Mouse (Mus musculus) G1E (cell line): ENCODE measurements around the gene A030005L19Rik.
"Not testable (repeated sequence)": the region's sequence is repeated elsewhere in the genome, so short reads cannot be mapped to it uniquely, and the experiment has no call there.

Experiments used
- CTCF ChIP-seq: IDR thresholded peaks from 2 replicates; pipeline ENCODE4 v1.5.1; 2012; ENCODE audit warnings: low read depth, low read length, inconsistent platforms, mixed read lengths
- GATA1 ChIP-seq: IDR thresholded peaks from 2 replicates; pipeline ENCODE4 v1.6.1; 2012; ENCODE audit warnings: borderline replicate concordance, low read length, inconsistent platforms, mixed read lengths
- GATA2 ChIP-seq: IDR thresholded peaks from 2 replicates; pipeline ENCODE4 v1.6.1; 2012; ENCODE audit warnings: low read depth, low read length, inconsistent platforms, borderline replicate concordance
- POLR2AphosphoS5 ChIP-seq: IDR thresholded peaks from 2 replicates; pipeline ENCODE4 v1.6.1; 2012; ENCODE audit warnings: low read depth, low read length, inconsistent platforms; ENCODE audit not compliant: insufficient replicate concordance
- TAL1 ChIP-seq: conservative IDR thresholded peaks from 2 replicates; pipeline ENCODE4 v1.6.1; 2012; ENCODE audit warnings: low read depth, low read length, inconsistent platforms, mixed read lengths

GRCm38 (mm10) chr1:82931326-82931725, 18.2 kb downstream of the A030005L19Rik start, which contains the start of gene Gm6217:
- TF ChIP-seq GATA1, CTCF, POLR2AphosphoS5, GATA2, TAL1: not testable (repeated sequence)
